Mouse (Mus musculus) cerebellum, postnatal 10 days (tissue): ENCODE results near the gene Cct3.
"Not testable (repeated sequence)": the region's sequence is repeated elsewhere in the genome, so short reads cannot be mapped to it uniquely, and the experiment has no call there.

Experiments
- DNase-seq, 2 experiments: peaks; one replicate each; pipeline ENCODE4 v3.0.0; 2021; ENCODE audit warnings: mixed read lengths in 2 of 2

Cct3 gene

GRCm38 (mm10) chr3:88363700-88364099 is 66.8 kb downstream of the Cct3 start:
- peak in 1 of 2 experiments; percentile 39 for DNase-seq

- DNase-seq, result peak; percentile 63 to 77
Measured at GRCm38 (mm10) chr3:88364337-88364736, 67.4 kb downstream of the Cct3 start, which contains the start of gene Paqr6. Gene Paqr6 (plus strand): TSS chr3:88364584.

GRCm38 (mm10) chr3:88365705-88366361 is 68.9 kb downstream of the Cct3 start:
- no peak for DNase-seq

DNA sequence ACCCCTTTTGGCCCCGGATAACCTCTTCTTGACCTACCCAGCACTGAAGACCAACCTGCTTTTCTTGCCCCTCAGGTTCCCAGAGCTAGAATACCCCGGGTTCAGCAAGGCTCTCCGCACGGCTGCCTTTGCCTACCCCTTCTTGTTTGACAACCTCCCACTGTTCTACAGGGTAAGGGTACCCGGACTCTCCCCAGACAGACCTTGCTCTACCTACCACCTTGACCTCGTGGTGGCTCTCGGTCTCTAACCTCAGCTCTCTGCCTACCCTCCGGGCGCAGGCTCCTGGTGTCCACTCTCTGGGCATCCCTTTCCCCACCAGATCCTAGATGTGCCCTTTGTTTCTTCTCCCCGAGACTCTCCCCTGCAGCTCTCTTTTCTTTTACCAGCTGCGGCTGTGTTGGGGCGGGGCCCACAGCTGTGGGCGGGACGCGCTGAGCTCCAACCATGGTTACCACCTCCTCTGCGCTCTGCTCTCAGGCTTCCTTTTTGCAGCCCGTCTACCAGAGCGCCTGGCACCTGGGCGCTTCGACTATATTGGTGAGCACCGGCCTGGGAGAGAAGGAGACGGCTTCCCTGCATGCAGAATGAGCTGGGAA is 70.0 kb downstream of the Cct3 start:
- DNase-seq, result not testable (repeated sequence)

- not testable (repeated sequence) for DNase-seq
Measured at GRCm38 (mm10) chr3:88367517-88367916, 70.6 kb downstream of the Cct3 start.

GRCm38 (mm10) chr3:88368511-88368910 is 71.6 kb downstream of the Cct3 start:
- DNase-seq, result not testable (repeated sequence)
